Mouse (Mus musculus) lung, embryonic 16.5 days (tissue): Measurements from ENCODE around the gene Zfp146. TPM values are rescaled to one million over a fixed set of nuclear protein-coding genes. Genes with fewer than 3 reads are reported as not detected.
"Not testable (repeated sequence)": the region's sequence is repeated elsewhere in the genome, so short reads cannot be mapped to it uniquely, and the experiment has no call there.

Source experiments
- ATAC-seq: fragments of 200-750 bp; cut with Nextera tagmentation; 2 replicates; pipeline ENCODE4 v1.8.0; 2017; ENCODE audit warnings: low read depth, mild to moderate bottlenecking, moderate library complexity
- H3K27ac ChIP-seq: fragments of 300-500 bp; sonication (generic); 2 replicates; pipeline ENCODE4 v1.5.1; 2014; ENCODE audit warnings: mild to moderate bottlenecking, control low read depth, low read length
- H3K27me3 ChIP-seq: fragments of 300-500 bp; sonication (generic); 2 replicates; pipeline ENCODE4 v1.6.1; 2014; ENCODE audit warnings: low read depth, low read length, mixed read lengths; ENCODE audit not compliant: control insufficient read depth, insufficient read depth
- H3K36me3 ChIP-seq: fragments of 300-500 bp; sonication (generic); 2 replicates; pipeline ENCODE4 v1.6.1; 2014; ENCODE audit warnings: low read length; ENCODE audit not compliant: control insufficient read depth, insufficient read depth
- H3K4me1 ChIP-seq: fragments of 300-500 bp; sonication (generic); replicated peaks from 2 replicates; pipeline ENCODE4 v1.6.1; 2014; ENCODE audit warnings: low read length, mixed read lengths; ENCODE audit not compliant: control insufficient read depth, insufficient read depth
- H3K4me2 ChIP-seq: fragments of 300-500 bp; sonication (generic); 2 replicates; pipeline ENCODE4 v1.6.1; 2014; ENCODE audit warnings: low read depth, low read length, control low read depth
- H3K4me3 ChIP-seq: fragments of 300-500 bp; sonication (generic); 2 replicates; pipeline ENCODE4 v1.5.1; 2014; ENCODE audit warnings: mild to moderate bottlenecking, low read length, control low read depth
- H3K9ac ChIP-seq: fragments of 300-500 bp; sonication (generic); 2 replicates; pipeline ENCODE4 v1.6.1; 2014; ENCODE audit warnings: low read length, control low read depth
- H3K9me3 ChIP-seq: fragments of 300-500 bp; sonication (generic); 2 replicates; pipeline ENCODE4 v1.6.1; 2016; ENCODE audit warnings: low read length; ENCODE audit not compliant: control insufficient read depth
- whole genome bisulfite sequencing: fragments of 180-500 bp; shearing (Covaris S2); extraction: QIAGEN DNeasy Blood & Tissue Kit; methylation state at CpG from one replicate; pipeline ENCODE4 v1.1.7; 2014; 5-methylcytosine and 5-hydroxymethylcytosine counted together
- polyA plus RNA-seq: library from polyadenylated mRNA; unstranded; fragments of >200 nt; fragmentation: Nextera tagmentation; extraction: Ambion mirVana; gene quantifications from 2 replicates; pipeline ENCODE4 v1.2.1, GENCODE M21; 2015

The Zfp146 gene
- polyA plus RNA-seq, 1 experiment from 2014 or later, result 13.7 TPM

GRCm38 (mm10) chr7:30183189-30183588 lies 13.6 kb upstream of the Zfp146 start:
- H3K9me3 ChIP-seq, ATAC-seq, H3K27ac ChIP-seq, H3K4me1 ChIP-seq, H3K27me3 ChIP-seq, H3K4me3 ChIP-seq, H3K9ac ChIP-seq, H3K4me2 ChIP-seq: not testable (repeated sequence)
- peaks cover 20% of the 10 kb centered on the region for H3K36me3 ChIP-seq
- 62% methylated on average over 7 of the region's 7 CpGs for WGBS

GRCm38 (mm10) chr7:30181929-30182328 lies 12.4 kb upstream of the Zfp146 start:
- not testable (repeated sequence) for H3K4me2 ChIP-seq, H3K27me3 ChIP-seq, H3K4me1 ChIP-seq, H3K27ac ChIP-seq, H3K4me3 ChIP-seq, ATAC-seq, H3K9ac ChIP-seq, H3K9me3 ChIP-seq
- H3K36me3 ChIP-seq, result peaks cover 15% of the 10 kb centered on the region
- WGBS, result 92% methylated on average over 10 of the region's 10 CpGs

GRCm38 (mm10) chr7:30181308-30181707 lies 11.8 kb upstream of the Zfp146 start:
- WGBS, result 7% methylated on average over 4 of the region's 4 CpGs
- Histone ChIP-seq H3K27ac (no peak overlapping the region), H3K9me3 (no peaks in the 10 kb centered on the region), H3K4me2 (no peak overlapping the region), H3K9ac (no peak overlapping the region), H3K36me3 (peaks cover 15% of the 10 kb centered on the region), H3K4me3 (no peak overlapping the region), H3K27me3 (no peaks in the 10 kb centered on the region), H3K4me1 (peaks cover 6% of the 10 kb centered on the region)
- no peak; the same call in 1 of the 2 replicates for ATAC-seq

GRCm38 (mm10) chr7:30178256-30178655 lies 8.7 kb upstream of the Zfp146 start:
- no peak overlapping the region for H3K9ac ChIP-seq
- H3K27me3 ChIP-seq, result no peaks in the 10 kb centered on the region
- H3K36me3 ChIP-seq, result peaks cover 10% of the 10 kb centered on the region
- no peaks in the 10 kb centered on the region for H3K4me1 ChIP-seq
- no peak overlapping the region for H3K4me3 ChIP-seq
- WGBS, result 70% methylated on average over 11 of the region's 11 CpGs
- H3K4me2 ChIP-seq, result no peak overlapping the region
- H3K9me3 ChIP-seq, result no peaks in the 10 kb centered on the region
- ATAC-seq, result no peak
- no peak overlapping the region for H3K27ac ChIP-seq

- Histone ChIP-seq H3K4me2 (0 out of 2 replicates have a peak overlapping the region, but pooled peaks have one; percentile 1), H3K4me1 (no peaks in the 10 kb centered on the region), H3K27ac (no peak overlapping the region), H3K27me3 (no peaks in the 10 kb centered on the region), H3K4me3 (no peak overlapping the region), H3K36me3 (peaks cover 10% of the 10 kb centered on the region), H3K9ac (no peak overlapping the region), H3K9me3 (no peaks in the 10 kb centered on the region)
- WGBS, result 65% methylated on average over 12 of the region's 12 CpGs
- no peak for ATAC-seq
These were observed 6.9 kb upstream of the Zfp146 start for GRCm38 (mm10) chr7:30176474-30176873.

GRCm38 (mm10) chr7:30170283-30170951 lies 867 bp upstream of the Zfp146 start:
- peak; percentile 21; the same call in 1 of the 2 replicates for ATAC-seq
- peaks cover 19% of the 10 kb centered on the region for H3K36me3 ChIP-seq
- 13% methylated on average over 11 of the region's 11 CpGs for WGBS
- peak overlapping the region; percentile 92 for H3K9ac ChIP-seq
- H3K4me2 ChIP-seq, result peak overlapping the region; percentile 87
- H3K27ac ChIP-seq, result no peak overlapping the region; the same call in 1 of the 2 replicates
- H3K9me3 ChIP-seq, result peaks cover 18% of the 10 kb centered on the region
- peaks cover 8% of the 10 kb centered on the region; the same call in 1 of the 2 replicates for H3K4me1 ChIP-seq
- no peaks in the 10 kb centered on the region for H3K27me3 ChIP-seq
- peak overlapping the region; percentile 78 for H3K4me3 ChIP-seq

- Histone ChIP-seq H3K27me3 (no peaks in the 10 kb centered on the region), H3K4me3 (peak overlapping the region; percentile 78), H3K27ac (peak overlapping the region; percentile 90), H3K36me3 (peaks cover 29% of the 10 kb centered on the region), H3K9ac (peak overlapping the region; percentile 92), H3K9me3 (peaks cover 29% of the 10 kb centered on the region), H3K4me2 (peak overlapping the region; percentile 79), H3K4me1 (peaks cover 8% of the 10 kb centered on the region; the same call in 1 of the 2 replicates)
- ATAC-seq, result peak; percentile 17
- WGBS, result 2% methylated on average over 21 of the region's 21 CpGs
These were observed 502 bp downstream of the Zfp146 start for GRCm38 (mm10) chr7:30168914-30169582.

- Histone ChIP-seq H3K27me3 (no peaks in the 10 kb centered on the region), H3K36me3 (peaks cover 70% of the 10 kb centered on the region), H3K9ac (no peak overlapping the region), H3K4me3 (no peak overlapping the region), H3K9me3 (peaks cover 65% of the 10 kb centered on the region), H3K4me1 (peaks cover 4% of the 10 kb centered on the region; the same call in 1 of the 2 replicates), H3K4me2 (no peak overlapping the region), H3K27ac (no peak overlapping the region)
- 95% methylated on average over 2 of the region's 2 CpGs for WGBS
- no peak for ATAC-seq
These were observed 4.8 kb downstream of the Zfp146 start for GRCm38 (mm10) chr7:30164745-30165144.

- H3K27ac ChIP-seq, result no peak overlapping the region
- no peaks in the 10 kb centered on the region for H3K27me3 ChIP-seq
- H3K9me3 ChIP-seq, result peaks cover 80% of the 10 kb centered on the region
- H3K4me3 ChIP-seq, result no peak overlapping the region
- H3K4me1 ChIP-seq, result peaks cover 3% of the 10 kb centered on the region; the same call in 1 of the 2 replicates
- peaks cover 87% of the 10 kb centered on the region for H3K36me3 ChIP-seq
- no peak overlapping the region for H3K9ac ChIP-seq
- no peak for ATAC-seq
- H3K4me2 ChIP-seq, result no peak overlapping the region
- WGBS, result 98% methylated on average over 5 of the region's 5 CpGs
These were observed 6.4 kb downstream of the Zfp146 start for GRCm38 (mm10) chr7:30163113-30163512.
